Mouse (Mus musculus) liver, embryonic 18 days (tissue): ENCODE measurements around the gene Il16. TPM values are rescaled to one million over a fixed set of nuclear protein-coding genes. Genes with fewer than 3 reads are reported as not detected.

Experiments used
- polyA plus RNA-seq: library from polyadenylated mRNA; depleted of rRNA; stranded (reverse); fragments of >200 nt; gene quantifications from 2 replicates; pipeline ENCODE4 v1.2.3, GENCODE M21; 2012; rRNA removed

The Il16 gene
- polyA plus RNA-seq = 7.7 and 7.8 TPM in 2 replicates

GRCm38 (mm10) chr7:83745413-83746106, at the start of gene Il16:
Il16 (minus strand) TSS chr7:83745726.

DNA sequence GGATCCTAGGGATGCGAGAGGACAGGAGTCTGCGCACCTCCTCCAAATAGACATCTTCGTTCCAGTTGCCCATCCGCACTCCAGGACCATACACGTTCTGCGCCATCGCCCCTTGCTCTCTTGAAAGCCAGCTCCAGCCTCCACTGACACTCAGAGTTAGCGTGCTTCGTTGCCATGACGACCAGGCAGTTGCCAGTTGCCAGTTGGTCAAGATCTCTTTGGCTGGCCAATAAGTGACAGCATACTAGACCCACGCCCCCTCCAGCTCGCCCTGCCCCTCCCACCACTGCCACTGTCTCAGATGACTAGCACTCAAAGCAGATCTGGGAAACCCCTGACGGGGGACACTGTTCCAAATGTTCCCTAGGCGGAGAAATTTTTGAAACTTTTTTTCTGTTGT, 49.2 kb upstream of the Il16 start, which contains the start of gene Cfap161:
Gene Cfap161, minus strand, starts transcription at position 176 of the 400 bp plus-strand sequence.

GRCm38 (mm10) chr7:83631828-83632681, 113.5 kb downstream of the Il16 start, which contains the start of gene Stard5:
Stard5 (plus strand) TSS chr7:83631959.

Other genes starting within 250 kb of the Il16 start
- gene Tmc3, start 160.8 kb downstream of the Il16 start, polyA plus RNA-seq = 0.04 and 0.06 TPM in 2 replicates
- 39.3 and 41.3 TPM in 2 replicates for gene Stard5, start 113.8 kb downstream of the Il16 start, polyA plus RNA-seq
- gene Cfap161, start 49.2 kb upstream of the Il16 start, polyA plus RNA-seq = 0.03 TPM in 1 of 2 replicates, not detected in the other
- 10.1 and 11.2 TPM in 2 replicates for gene Tlnrd1, start 138.6 kb upstream of the Il16 start, polyA plus RNA-seq
- 9.4 and 10.1 TPM in 2 replicates for gene Mesd, start 138.7 kb upstream of the Il16 start, polyA plus RNA-seq